Mouse (Mus musculus) splenic B cell, adult 2 months (primary cell): ENCODE results near the gene Gm17018.

Source experiments
- DNase-seq: peaks from one replicate; pipeline ENCODE4 v3.0.0-alpha.2; 2011; ENCODE audit warnings: low read depth, low spot score
- H3K27me3 ChIP-seq: 2 replicates; pipeline ENCODE4 v1.6.1; 2012; ENCODE audit warnings: mild to moderate bottlenecking, low read length, moderate library complexity, mixed read lengths; ENCODE audit not compliant: control insufficient read depth, poor library complexity, insufficient read depth, severe bottlenecking
- H3K36me3 ChIP-seq: 2 replicates; pipeline ENCODE4 v1.6.1; 2012; ENCODE audit warnings: mild to moderate bottlenecking, low read length, moderate library complexity, mixed read lengths; ENCODE audit not compliant: control insufficient read depth, poor library complexity, insufficient read depth, severe bottlenecking

Gene Gm17018

GRCm38 (mm10) chr19:45616214-45616518, 55.8 kb downstream of the Gm17018 start:
- DNase-seq = no peak
- no peaks in the 10 kb centered on the region for H3K27me3 ChIP-seq
- H3K36me3 ChIP-seq = no peaks in the 10 kb centered on the region

GRCm38 (mm10) chr19:45616735-45617134, 56.3 kb downstream of the Gm17018 start:
- Histone ChIP-seq H3K27me3 (no peaks in the 10 kb centered on the region), H3K36me3 (no peaks in the 10 kb centered on the region)
- no peak for DNase-seq

- H3K27me3 ChIP-seq = no peaks in the 10 kb centered on the region
- H3K36me3 ChIP-seq = no peaks in the 10 kb centered on the region
- DNase-seq = no peak
These were observed 57.8 kb downstream of the Gm17018 start for GRCm38 (mm10) chr19:45618184-45618583.

- Histone ChIP-seq H3K27me3 (no peaks in the 10 kb centered on the region), H3K36me3 (no peaks in the 10 kb centered on the region)
- no peak for DNase-seq
These were observed 59.5 kb downstream of the Gm17018 start for GRCm38 (mm10) chr19:45619744-45620501.

- Histone ChIP-seq H3K27me3 (no peaks in the 10 kb centered on the region), H3K36me3 (no peaks in the 10 kb centered on the region; the same call in 1 of the 2 replicates)
- no peak for DNase-seq
These were observed 60.6 kb downstream of the Gm17018 start for GRCm38 (mm10) chr19:45621061-45621460.

GRCm38 (mm10) chr19:45622144-45622543, 61.7 kb downstream of the Gm17018 start:
- DNase-seq = no peak
- no peaks in the 10 kb centered on the region for H3K27me3 ChIP-seq
- no peaks in the 10 kb centered on the region; the same call in 1 of the 2 replicates for H3K36me3 ChIP-seq

GRCm38 (mm10) chr19:45623710-45624109, 63.3 kb downstream of the Gm17018 start:
- H3K36me3 ChIP-seq = no peaks in the 10 kb centered on the region; the same call in 1 of the 2 replicates
- H3K27me3 ChIP-seq = no peaks in the 10 kb centered on the region
- DNase-seq = peak; percentile 43

GRCm38 (mm10) chr19:45627036-45627435, 66.6 kb downstream of the Gm17018 start:
- Histone ChIP-seq H3K27me3 (no peaks in the 10 kb centered on the region), H3K36me3 (peaks cover under 1% of the 10 kb centered on the region)
- DNase-seq = no peak

GRCm38 (mm10) chr19:45628649-45629048, 68.2 kb downstream of the Gm17018 start:
- no peaks in the 10 kb centered on the region for H3K27me3 ChIP-seq
- peaks cover 3% of the 10 kb centered on the region for H3K36me3 ChIP-seq
- no peak for DNase-seq

- Histone ChIP-seq H3K27me3 (no peaks in the 10 kb centered on the region), H3K36me3 (peaks cover 3% of the 10 kb centered on the region)
- DNase-seq = peak; percentile 27
These were observed 68.8 kb downstream of the Gm17018 start for GRCm38 (mm10) chr19:45629219-45629618.
